ENCODE assay signal across 24 mouse cellular contexts in genomic region chr3:97064046-97064445, GRCm38 (mm10).
A peak's percentile ranks its signal among the peaks of the same experiment; 100 is the strongest.
DNase-seq lines count a peak whose midpoint lies in the region; ATAC-seq lines count a peak whose summit lies in the region.
"Had no signal": no experiment of that assay in that cellular context is flagged by ENCODE, and none has a peak within 500 bp of the region (broad histone marks: within the 10 kb centered on the region; RNA-seq: fewer than 3 reads in every experiment).

No protein-coding gene starts in this region.

- H3K9ac ChIP-seq in heart, embryonic 11.5 days (ENCODE audit: low read depth, low read length), result no peak overlapping the region
- H3K9ac ChIP-seq: embryonic facial prominence, embryonic 15.5 days; forebrain, embryonic 15.5 days; hindbrain, embryonic 15.5 days; intestine, embryonic 15.5 days; limb, embryonic 12.5 days; liver, embryonic 13.5 days had no signal

- no peaks in the 10 kb centered on the region; the same call in 1 of the 2 replicates for H3K27me3 ChIP-seq in heart, embryonic 11.5 days (ENCODE audit: control insufficient read depth, insufficient read depth, low read length)
- H3K27me3 ChIP-seq: embryonic facial prominence, embryonic 15.5 days; forebrain, embryonic 15.5 days; hindbrain, embryonic 15.5 days; intestine, embryonic 15.5 days; limb, embryonic 12.5 days; liver, embryonic 13.5 days had no signal

- peaks cover 5% of the 10 kb centered on the region; the same call in 1 of the 2 replicates for H3K4me1 ChIP-seq in heart, embryonic 11.5 days (ENCODE audit: control insufficient read depth, insufficient read depth, low read length)
- H3K4me1 ChIP-seq: embryonic facial prominence, embryonic 15.5 days; forebrain, embryonic 15.5 days; hindbrain, embryonic 15.5 days; intestine, embryonic 15.5 days; limb, embryonic 12.5 days; liver, embryonic 13.5 days had no signal

- WGBS in heart, embryonic 11.5 days (ENCODE audit: insufficient replicate concordance), result 62% methylated on average over 6 of the region's 6 CpGs

- no peak overlapping the region for H3K4me3 ChIP-seq in heart, embryonic 11.5 days (ENCODE audit: low read depth, low read length)
- H3K4me3 ChIP-seq: embryonic facial prominence, embryonic 15.5 days; forebrain, embryonic 15.5 days; hindbrain, embryonic 15.5 days; intestine, embryonic 15.5 days; limb, embryonic 12.5 days; liver, embryonic 13.5 days had no signal

- no peaks in the 10 kb centered on the region for H3K9me3 ChIP-seq in heart, embryonic 11.5 days (replicated peaks; ENCODE audit: control insufficient read depth, low read length)
- H3K9me3 ChIP-seq: embryonic facial prominence, embryonic 15.5 days; forebrain, embryonic 15.5 days; hindbrain, embryonic 15.5 days; intestine, embryonic 15.5 days; limb, embryonic 12.5 days; liver, embryonic 13.5 days had no signal

- DNase-seq in adrenal gland, adult 2 months, result peak; percentile 19
- DNase-seq in adrenal gland, postnatal 4 days (ENCODE audit: low spot score in 2 of 2), result no peak
- DNase-seq in heart, adult 18-20 months, result peak; percentile 38 to 57
- peak; percentile 67 for DNase-seq in adipocyte (ENCODE audit: low spot score)
- peak; percentile 33 for DNase-seq in gastrocnemius, postnatal 25 days
- no peak for DNase-seq in spleen, postnatal 4 days (ENCODE audit: low spot score in 2 of 2)
- DNase-seq in frontal cortex, postnatal 14 days (ENCODE audit: low spot score in 2 of 2), result no peak
- DNase-seq: cerebellum, adult 9-10 months; kidney, adult 9 months; layer of hippocampus, postnatal 36 days; liver, embryonic 13.5 days; lung, adult 2 months; lung, postnatal 14 days; right cerebral cortex, postnatal 4 days; thymus, adult 18-20 months; thymus, postnatal 36 days had no signal

- no peak overlapping the region for H3K27ac ChIP-seq in heart, embryonic 11.5 days (ENCODE audit: low read depth, low read length)
- H3K27ac ChIP-seq: embryonic facial prominence, embryonic 15.5 days; forebrain, embryonic 15.5 days; hindbrain, embryonic 15.5 days; intestine, embryonic 15.5 days; limb, embryonic 12.5 days; liver, embryonic 13.5 days had no signal

- H3K4me2 ChIP-seq in heart, embryonic 11.5 days, result no peak overlapping the region
- H3K4me2 ChIP-seq: embryonic facial prominence, embryonic 15.5 days; forebrain, embryonic 15.5 days; hindbrain, embryonic 15.5 days; intestine, embryonic 15.5 days; limb, embryonic 12.5 days; liver, embryonic 13.5 days; midbrain, embryonic 11.5 days had no signal

- no peaks in the 10 kb centered on the region for H3K36me3 ChIP-seq in heart, embryonic 11.5 days (ENCODE audit: control insufficient read depth, insufficient read depth, low read length)
- H3K36me3 ChIP-seq: embryonic facial prominence, embryonic 15.5 days; forebrain, embryonic 15.5 days; hindbrain, embryonic 15.5 days; intestine, embryonic 15.5 days; limb, embryonic 12.5 days; liver, embryonic 13.5 days had no signal

- ATAC-seq in heart, embryonic 11.5 days (replicated peaks; ENCODE audit: insufficient number of reproducible peaks, low FRiP score, low TSS enrichment), result no peak
- ATAC-seq: activated CD4-positive, CD25-positive, alpha-beta regulatory T cell, adult 4 months; forebrain, embryonic 15.5 days; intestine, embryonic 15.5 days had no signal

Comparison
In these comparisons a context has a peak if more than half of its experiments do, and no peak if none do; other contexts are left out.
1. DNase-seq: peak in adrenal gland, adult 2 months (single experiment), heart, adult 18-20 months (2 of 2), adipocyte (single experiment) and gastrocnemius, postnatal 25 days (single experiment); none in adrenal gland, postnatal 4 days (0 of 2), spleen, postnatal 4 days (0 of 2) and frontal cortex, postnatal 14 days (0 of 2).